Mouse (Mus musculus): ENCODE results near the gene Lman1l.

GRCm38 (mm10) chr9:57557215-57557614 lies 63.4 kb downstream of the Lman1l start:
- TF ChIP-seq CTCF (IDR thresholded peaks at IDR 0.05; ENCODE audit: control insufficient read depth, insufficient read depth, low read length) (no peak), POLR2A (IDR thresholded peaks at IDR 0.05; ENCODE audit: borderline replicate concordance, control insufficient read depth, low read depth, low read length) (no peak)
